Mouse (Mus musculus): ENCODE measurements at regions not wholly inside any gene's neighbourhood (a gene's known extent, or its start where the extent isn't known, plus 50 kb on each side); places are given as distances from the start of the nearest gene placed in this dataset.

DNA sequence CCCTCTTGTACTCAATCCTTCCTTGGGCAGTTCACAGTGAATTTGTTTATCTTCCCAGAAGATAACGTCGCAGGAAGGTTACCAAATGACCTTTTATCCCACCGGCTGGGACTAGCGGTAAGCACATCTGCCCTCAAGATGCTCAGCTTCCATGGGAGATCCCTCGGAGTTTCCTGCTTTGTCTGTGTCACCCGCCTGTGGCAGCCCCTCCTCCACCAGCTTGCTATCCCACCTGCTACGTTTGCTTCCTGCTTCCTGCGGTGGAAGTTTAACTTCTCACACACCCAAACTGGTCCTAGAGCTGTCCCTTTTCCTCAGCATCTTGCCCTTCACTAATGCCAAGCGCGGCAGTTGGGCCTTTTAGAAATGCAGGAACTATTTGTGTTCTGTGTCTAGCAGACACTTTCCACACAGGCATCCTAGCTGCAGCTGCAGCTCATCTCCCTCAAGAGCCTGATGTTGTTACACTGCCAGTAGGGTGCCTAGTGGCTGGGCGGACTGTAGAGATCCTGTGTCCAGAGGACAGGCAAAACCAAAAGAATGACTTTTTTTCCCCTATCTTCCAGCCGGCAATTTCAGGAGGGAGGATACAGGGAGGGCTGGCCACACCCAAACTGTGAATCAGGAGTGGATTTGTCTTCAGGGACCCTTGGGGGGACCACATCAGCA is 98.7 kb downstream of the Tmem17 start:
- H3K4me3 ChIP-seq (ENCODE audit: low read depth, low read length), result no peak overlapping the region
- DNase-seq (ENCODE audit: low spot score, missing footprints), result peak; percentile 92

DNA sequence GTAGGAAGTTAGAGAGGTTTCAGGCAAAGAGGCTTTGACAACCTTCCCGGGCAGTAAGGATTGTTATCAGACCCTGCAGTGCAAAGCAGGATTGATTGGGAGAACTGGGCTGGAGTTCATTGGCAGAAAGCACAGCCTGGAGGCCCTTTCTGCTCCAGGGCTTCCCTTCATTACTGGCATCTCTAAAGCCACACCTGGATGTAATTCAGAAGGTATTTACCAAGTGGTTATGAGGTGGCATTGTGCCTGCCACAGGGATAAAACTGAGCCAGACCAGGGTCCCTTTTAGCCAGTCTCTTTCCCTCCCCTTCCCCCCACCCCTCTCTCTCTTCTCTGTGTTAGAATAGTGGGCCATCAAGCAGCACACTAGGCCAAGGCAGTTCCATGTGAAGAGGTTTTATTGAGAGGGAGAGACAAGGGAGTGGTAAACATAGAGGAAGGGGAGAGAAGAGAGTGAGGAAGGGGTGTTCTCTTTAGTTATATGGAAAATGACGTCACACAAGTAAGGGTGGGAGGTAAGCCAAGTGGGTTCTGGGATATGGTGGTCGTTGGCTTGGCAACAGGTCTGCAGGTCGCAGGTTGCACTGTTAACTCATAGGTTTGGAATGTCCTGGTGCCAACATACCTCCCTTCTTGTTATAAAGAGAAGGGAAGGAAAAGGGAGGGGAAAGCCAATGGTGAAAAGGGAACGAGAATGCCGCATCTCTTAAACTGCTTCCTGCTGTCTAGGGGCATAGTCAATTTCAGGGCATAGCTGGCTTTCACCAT is 99.4 kb downstream of the Tmem17 start:
- Histone ChIP-seq H3K9me3 (ENCODE audit: control insufficient read depth, low read length) (no peaks in the 10 kb centered on the region), H3K36me3 (ENCODE audit: control insufficient read depth, insufficient read depth, low read length) (no peaks in the 10 kb centered on the region), H3K4me2 (no peak overlapping the region), H3K4me1 (ENCODE audit: control insufficient read depth, insufficient read depth, low read length) (peaks cover 6% of the 10 kb centered on the region), H3K27me3 (ENCODE audit: control insufficient read depth, insufficient read depth, low read length) (no peaks in the 10 kb centered on the region), H3K9ac (ENCODE audit: low read length) (0 out of 2 replicates have a peak overlapping the region, but pooled peaks have one; percentile 20), H3K27ac (ENCODE audit: low read depth, low read length) (no peak overlapping the region), H3K4me3 (ENCODE audit: low read depth, low read length) (no peak overlapping the region)
- no peak for ATAC-seq (ENCODE audit: low FRiP score)
- DNase-seq (ENCODE audit: low spot score, missing footprints), result no peak
- 57% methylated on average over 6 of the region's 6 CpGs for WGBS

More for the DNA sequence above, 98.7 kb downstream of the Tmem17 start:
- no peaks in the 10 kb centered on the region for H3K27me3 ChIP-seq (ENCODE audit: control insufficient read depth, insufficient read depth, low read length)
- H3K9me3 ChIP-seq (ENCODE audit: control insufficient read depth, low read length), result no peaks in the 10 kb centered on the region
- H3K4me2 ChIP-seq, result peak overlapping the region; percentile 22; the same call in 1 of the 2 replicates
- 9% methylated on average over 12 of the region's 12 CpGs for WGBS
- peaks cover 6% of the 10 kb centered on the region for H3K4me1 ChIP-seq (ENCODE audit: control insufficient read depth, insufficient read depth, low read length)
- H3K27ac ChIP-seq (ENCODE audit: low read depth, low read length), result no peak overlapping the region
- H3K9ac ChIP-seq (ENCODE audit: low read length), result peak overlapping the region; percentile 20; the same call in 1 of the 2 replicates
- ATAC-seq (ENCODE audit: low FRiP score), result no peak
- H3K36me3 ChIP-seq (ENCODE audit: control insufficient read depth, insufficient read depth, low read length), result no peaks in the 10 kb centered on the region

- 57% methylated on average over 2 of the region's 2 CpGs for WGBS
- peaks cover 6% of the 10 kb centered on the region for H3K4me1 ChIP-seq (ENCODE audit: control insufficient read depth, insufficient read depth, low read length)
- H3K9me3 ChIP-seq (ENCODE audit: control insufficient read depth, low read length), result no peaks in the 10 kb centered on the region
- no peaks in the 10 kb centered on the region for H3K27me3 ChIP-seq (ENCODE audit: control insufficient read depth, insufficient read depth, low read length)
- no peak for DNase-seq (ENCODE audit: low spot score, missing footprints)
- H3K9ac ChIP-seq (ENCODE audit: low read length), result no peak overlapping the region
- no peak overlapping the region for H3K4me2 ChIP-seq
- no peak overlapping the region for H3K4me3 ChIP-seq (ENCODE audit: low read depth, low read length)
- no peaks in the 10 kb centered on the region for H3K36me3 ChIP-seq (ENCODE audit: control insufficient read depth, insufficient read depth, low read length)
- no peak overlapping the region for H3K27ac ChIP-seq (ENCODE audit: low read depth, low read length)
- ATAC-seq (ENCODE audit: low FRiP score), result no peak
These were observed 101.6 kb downstream of the Tmem17 start for GRCm38 (mm10) chr11:22613500-22613899.

GRCm38 (mm10) chr11:22617204-22617874 is 105.5 kb downstream of the Tmem17 start:
- Histone ChIP-seq H3K27ac (ENCODE audit: low read depth, low read length) (no peak overlapping the region), H3K27me3 (ENCODE audit: control insufficient read depth, insufficient read depth, low read length) (no peaks in the 10 kb centered on the region), H3K36me3 (ENCODE audit: control insufficient read depth, insufficient read depth, low read length) (no peaks in the 10 kb centered on the region), H3K4me2 (peak overlapping the region; percentile 41), H3K4me1 (ENCODE audit: control insufficient read depth, insufficient read depth, low read length) (no peaks in the 10 kb centered on the region), H3K9me3 (ENCODE audit: control insufficient read depth, low read length) (no peaks in the 10 kb centered on the region), H3K9ac (ENCODE audit: low read length) (peak overlapping the region; percentile 36; the same call in 1 of the 2 replicates), H3K4me3 (ENCODE audit: low read depth, low read length) (peak overlapping the region; percentile 7; the same call in 1 of the 2 replicates)
- WGBS, result 14% methylated on average over 21 of the region's 21 CpGs
- ATAC-seq (ENCODE audit: low FRiP score) (peak; percentile 93), DNase-seq (ENCODE audit: low spot score, missing footprints) (peak; percentile 99)

DNA sequence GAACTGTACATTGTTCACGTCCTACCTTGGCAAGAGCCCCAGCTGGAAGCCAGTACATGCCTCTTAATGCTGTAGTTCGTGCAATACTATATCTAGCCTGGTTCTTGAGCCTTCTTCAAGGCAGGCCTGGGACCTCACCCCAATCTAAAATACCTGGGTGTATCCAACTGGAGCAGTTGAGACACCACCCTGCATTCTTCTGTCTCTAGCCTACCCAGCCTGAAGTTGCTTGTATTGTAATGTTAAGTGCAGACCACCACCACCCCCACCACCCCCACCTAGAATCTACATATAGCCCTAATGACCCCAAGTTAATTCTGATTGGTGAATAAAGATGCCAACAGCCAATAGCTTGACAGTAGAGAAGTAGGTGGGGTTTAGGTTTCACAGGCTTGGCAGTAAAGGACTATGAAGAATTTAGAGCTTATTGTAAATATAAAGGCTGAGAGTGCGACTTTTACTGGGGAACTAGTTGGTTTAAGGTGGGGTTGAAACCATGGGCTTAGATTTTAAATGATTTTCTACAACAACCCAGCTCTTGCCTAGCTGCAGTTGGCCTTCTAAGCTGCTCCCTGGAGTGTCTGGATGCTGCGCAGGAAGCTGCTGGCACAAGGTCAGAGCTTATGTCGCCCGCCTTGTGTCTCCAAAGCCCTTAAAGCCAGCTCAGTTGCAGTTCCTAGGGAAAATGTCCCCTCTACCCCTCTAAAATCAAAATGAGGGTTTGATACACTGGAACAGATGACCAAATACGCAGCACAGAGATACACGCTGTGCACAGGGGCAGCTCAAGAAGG is 109.2 kb downstream of the Tmem17 start:
- DNase-seq (ENCODE audit: low spot score, missing footprints), result no peak
- Histone ChIP-seq H3K36me3 (ENCODE audit: control insufficient read depth, insufficient read depth, low read length) (no peaks in the 10 kb centered on the region), H3K4me3 (ENCODE audit: low read depth, low read length) (no peak overlapping the region), H3K27me3 (ENCODE audit: control insufficient read depth, insufficient read depth, low read length) (no peaks in the 10 kb centered on the region), H3K9ac (ENCODE audit: low read length) (no peak overlapping the region), H3K9me3 (ENCODE audit: control insufficient read depth, low read length) (no peaks in the 10 kb centered on the region), H3K4me1 (ENCODE audit: control insufficient read depth, insufficient read depth, low read length) (no peaks in the 10 kb centered on the region), H3K4me2 (no peak overlapping the region), H3K27ac (ENCODE audit: low read depth, low read length) (no peak overlapping the region)
- no peak for ATAC-seq (ENCODE audit: low FRiP score)
- WGBS, result 73% methylated on average over 8 of the region's 8 CpGs

- H3K9ac ChIP-seq (ENCODE audit: low read length), result no peak overlapping the region
- H3K4me1 ChIP-seq (ENCODE audit: control insufficient read depth, insufficient read depth, low read length), result no peaks in the 10 kb centered on the region
- no peaks in the 10 kb centered on the region for H3K36me3 ChIP-seq (ENCODE audit: control insufficient read depth, insufficient read depth, low read length)
- no peak overlapping the region for H3K4me3 ChIP-seq (ENCODE audit: low read depth, low read length)
- no peak for DNase-seq (ENCODE audit: low spot score, missing footprints)
- no peaks in the 10 kb centered on the region for H3K27me3 ChIP-seq (ENCODE audit: control insufficient read depth, insufficient read depth, low read length)
- ATAC-seq (ENCODE audit: low FRiP score), result no peak
- no peaks in the 10 kb centered on the region for H3K9me3 ChIP-seq (ENCODE audit: control insufficient read depth, low read length)
- 77% methylated on average over 6 of the region's 6 CpGs for WGBS
- H3K27ac ChIP-seq (ENCODE audit: low read depth, low read length), result no peak overlapping the region
- no peak overlapping the region for H3K4me2 ChIP-seq
These were observed 110.0 kb downstream of the Tmem17 start for GRCm38 (mm10) chr11:22621868-22622267.

DNA sequence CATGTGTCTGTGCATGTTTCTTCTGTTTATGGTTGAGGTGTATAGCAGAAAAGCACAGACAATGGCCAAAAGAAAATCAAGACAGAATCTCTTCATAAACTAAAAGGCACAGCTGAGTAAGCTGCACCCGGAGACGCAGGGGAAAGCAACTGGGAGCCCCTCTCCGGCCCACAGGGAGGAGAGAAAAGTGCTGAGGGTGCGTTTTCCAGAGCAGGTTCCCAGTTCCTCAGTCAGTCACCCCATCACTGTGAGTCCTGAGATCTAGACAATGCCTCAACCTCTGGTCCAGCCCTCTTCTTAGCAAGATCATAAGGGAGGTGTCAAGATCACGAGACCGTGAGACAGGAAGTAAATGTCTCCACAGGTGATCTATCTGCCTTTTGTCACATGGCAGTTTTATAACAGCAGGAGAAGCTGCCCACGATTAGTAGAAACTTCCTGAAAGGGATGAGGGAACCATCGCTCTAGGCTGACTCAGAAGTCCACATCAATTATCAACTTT is 110.7 kb downstream of the Tmem17 start:
- DNase-seq (ENCODE audit: low spot score, missing footprints) (no peak), ATAC-seq (ENCODE audit: low FRiP score) (no peak)
- Histone ChIP-seq H3K4me2 (no peak overlapping the region), H3K27me3 (ENCODE audit: control insufficient read depth, insufficient read depth, low read length) (no peaks in the 10 kb centered on the region), H3K9me3 (ENCODE audit: control insufficient read depth, low read length) (no peaks in the 10 kb centered on the region), H3K27ac (ENCODE audit: low read depth, low read length) (no peak overlapping the region), H3K4me1 (ENCODE audit: control insufficient read depth, insufficient read depth, low read length) (no peaks in the 10 kb centered on the region), H3K4me3 (ENCODE audit: low read depth, low read length) (no peak overlapping the region), H3K36me3 (ENCODE audit: control insufficient read depth, insufficient read depth, low read length) (no peaks in the 10 kb centered on the region), H3K9ac (ENCODE audit: low read length) (no peak overlapping the region)
- WGBS, result 70% methylated on average over 8 of the region's 8 CpGs

DNA sequence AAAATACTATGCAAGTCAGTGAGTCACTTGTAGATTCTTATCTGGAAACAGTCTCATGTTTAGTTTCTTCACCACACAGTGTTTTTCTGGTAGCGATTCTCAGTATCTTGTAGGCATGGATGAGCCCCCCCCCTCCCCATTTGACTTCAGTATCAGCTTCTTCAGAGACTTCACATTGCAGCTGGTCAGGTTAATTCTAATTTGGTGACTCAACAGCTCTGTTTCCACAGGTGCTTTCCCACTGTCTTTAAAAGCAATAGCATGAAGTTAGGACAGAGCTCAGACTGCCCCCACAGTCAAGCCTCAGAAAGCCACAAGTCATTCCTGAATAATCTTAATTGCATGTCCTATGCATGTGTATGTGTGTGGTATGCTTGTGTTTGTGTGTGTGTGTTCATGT is 114.5 kb downstream of the Tmem17 start:
- DNase-seq (ENCODE audit: low spot score, missing footprints), result no peak
- Histone ChIP-seq H3K27me3 (ENCODE audit: control insufficient read depth, insufficient read depth, low read length) (no peaks in the 10 kb centered on the region), H3K4me1 (ENCODE audit: control insufficient read depth, insufficient read depth, low read length) (no peaks in the 10 kb centered on the region), H3K36me3 (ENCODE audit: control insufficient read depth, insufficient read depth, low read length) (no peaks in the 10 kb centered on the region), H3K4me3 (ENCODE audit: low read depth, low read length) (no peak overlapping the region), H3K9ac (ENCODE audit: low read length) (no peak overlapping the region), H3K4me2 (no peak overlapping the region), H3K9me3 (ENCODE audit: control insufficient read depth, low read length) (no peaks in the 10 kb centered on the region), H3K27ac (ENCODE audit: low read depth, low read length) (no peak overlapping the region)
- WGBS, result 88% methylated on average over 1 of the region's 1 CpGs
- ATAC-seq (ENCODE audit: low FRiP score), result no peak
